Mouse (Mus musculus): ENCODE results near the gene Tbc1d23.
"Not testable (repeated sequence)": the region's sequence is repeated elsewhere in the genome, so short reads cannot be mapped to it uniquely, and the experiment has no call there.

The Tbc1d23 gene

DNA sequence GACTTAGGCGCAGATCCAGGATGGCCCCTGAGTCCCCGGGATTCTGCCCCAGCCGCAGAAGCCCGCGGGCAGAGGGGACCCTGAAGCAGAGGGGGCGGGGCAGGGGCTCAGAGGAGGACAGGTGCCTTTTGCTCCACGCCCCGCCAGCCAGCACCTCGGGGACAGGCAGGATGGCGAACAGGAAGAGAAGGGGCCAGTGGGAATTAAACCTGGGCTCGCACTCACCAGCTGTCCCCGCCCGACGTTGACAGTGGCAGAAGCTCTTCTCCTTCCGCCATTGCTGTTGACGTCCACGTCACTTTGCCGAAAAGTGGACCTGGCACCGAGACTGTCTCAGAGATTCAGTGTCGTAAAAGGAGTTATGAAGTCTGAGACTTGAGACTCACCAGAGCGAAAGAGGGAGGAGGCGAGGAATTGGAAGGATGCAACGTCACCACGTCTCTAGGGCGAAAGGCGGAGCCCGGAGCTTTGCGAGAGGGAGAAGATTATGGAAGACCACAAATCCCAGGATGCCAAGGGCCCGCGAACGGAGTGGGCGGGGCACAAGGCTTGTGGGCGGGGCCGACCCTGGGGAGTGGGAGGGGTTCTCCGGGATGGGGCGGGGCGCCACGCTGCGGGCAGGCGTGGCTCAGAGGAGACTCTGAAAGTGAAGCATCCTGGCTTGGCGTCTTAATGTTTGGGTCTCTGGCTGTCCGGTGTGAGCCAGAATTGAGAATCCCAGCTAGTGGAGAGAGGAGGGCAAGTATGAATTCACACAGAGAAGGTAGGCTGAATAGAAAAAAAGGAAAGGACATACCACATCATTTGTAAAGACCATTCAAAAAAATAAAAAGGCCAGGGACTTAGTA is at the start of gene Tbc1d23:
Tbc1d23 (minus strand) TSS at position 416 of the 848 bp plus-strand sequence.
- peak; percentile 94 for DNase-seq

DNA sequence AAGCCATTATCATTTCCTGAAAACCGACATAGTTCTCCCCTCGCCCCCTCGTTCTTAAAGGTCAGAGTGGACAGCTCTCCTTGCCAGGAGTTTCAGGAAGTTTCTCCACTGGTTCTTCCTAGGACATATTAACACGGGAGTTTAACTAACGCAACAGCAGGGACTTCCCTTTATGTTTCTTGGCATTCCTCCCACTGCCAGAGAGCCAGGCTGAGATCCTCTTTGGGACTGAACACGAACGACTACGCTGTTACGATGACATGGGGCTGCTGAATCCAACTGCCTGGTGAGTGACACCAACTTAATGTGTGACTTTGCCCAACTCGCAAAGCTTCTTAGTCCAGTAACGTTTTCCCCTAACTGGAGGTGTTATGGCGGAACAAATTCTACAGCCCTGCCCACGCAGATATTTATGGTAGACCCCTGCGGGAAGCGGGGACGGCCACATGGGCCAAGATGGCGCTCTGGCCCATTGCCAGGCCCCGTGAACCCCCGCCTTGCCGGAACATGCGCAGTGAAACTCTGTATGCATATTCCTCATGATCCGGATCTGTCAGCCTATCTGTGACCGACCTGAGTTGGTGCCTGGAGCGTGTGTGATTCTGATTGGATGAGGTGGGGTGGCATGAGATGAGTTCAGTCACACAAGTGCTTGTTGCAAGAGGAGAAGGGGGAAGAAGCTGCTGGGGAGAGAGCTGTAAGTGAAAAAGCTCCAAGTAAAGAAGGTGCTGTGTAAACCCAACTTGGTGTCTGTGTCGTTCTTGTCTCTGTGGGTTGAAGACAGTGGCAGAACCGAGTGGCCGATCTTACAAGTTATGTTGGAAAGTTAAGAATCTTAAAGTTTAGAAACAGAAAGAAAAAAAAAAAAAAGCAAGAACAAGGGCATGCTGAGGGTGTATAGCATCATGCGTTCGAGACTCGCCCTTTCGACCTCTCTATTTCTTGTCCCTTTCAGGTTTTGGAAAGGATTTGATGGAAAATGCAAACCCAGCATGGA is 49.2 kb upstream of the Tbc1d23 start:
- DNase-seq: peak; percentile 21

DNA sequence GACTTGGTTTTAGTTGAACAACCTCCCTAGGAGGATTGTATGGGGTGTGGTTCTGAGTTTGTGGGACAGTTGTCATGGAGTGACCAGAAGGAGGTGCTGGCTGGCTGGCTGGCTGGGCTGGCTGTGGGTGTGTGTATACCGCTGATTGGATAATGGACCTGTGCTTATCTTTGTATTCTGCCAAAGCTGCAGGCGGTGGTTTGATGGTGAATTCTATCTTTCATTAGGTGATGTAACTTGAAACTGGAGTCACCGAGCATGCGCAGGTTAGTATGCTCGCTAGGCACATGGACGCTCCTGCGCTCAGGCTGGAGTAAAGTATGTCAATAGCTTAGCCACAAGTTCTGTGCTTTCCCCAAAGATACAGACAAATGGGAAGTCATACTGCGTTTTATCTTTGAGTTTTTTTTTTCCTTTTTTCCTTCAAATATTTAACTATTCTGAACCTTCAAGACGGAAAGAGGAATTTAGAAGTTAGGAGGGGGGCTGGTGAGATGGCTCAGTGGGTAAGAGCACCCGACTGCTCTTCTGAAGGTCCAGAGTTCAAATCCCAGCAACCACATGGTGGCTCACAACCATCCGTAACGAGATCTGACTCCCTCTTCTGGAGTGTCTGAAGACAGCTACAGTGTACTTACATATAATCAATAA is 47.8 kb upstream of the Tbc1d23 start:
- DNase-seq: no peak

DNA sequence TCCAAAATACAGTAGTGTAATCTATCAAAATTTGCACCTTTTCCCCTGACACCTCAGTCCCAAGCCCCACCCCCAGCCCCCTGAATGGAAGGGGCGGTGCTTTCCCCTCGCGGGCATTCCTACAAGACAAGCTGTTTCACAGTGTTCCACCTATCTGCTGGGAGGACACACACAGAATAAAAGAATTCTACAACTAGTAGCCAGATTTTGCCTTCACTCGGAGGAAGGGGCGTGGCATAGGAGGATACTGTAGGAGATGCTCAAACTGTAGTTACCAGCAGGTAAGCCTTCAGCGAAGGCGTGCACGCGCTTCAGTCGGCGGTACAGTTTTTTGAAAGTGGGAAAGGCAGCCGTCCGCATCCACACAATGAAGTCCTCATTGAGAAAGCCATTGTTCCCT is 38.4 kb upstream of the Tbc1d23 start:
- no peak for DNase-seq

DNA sequence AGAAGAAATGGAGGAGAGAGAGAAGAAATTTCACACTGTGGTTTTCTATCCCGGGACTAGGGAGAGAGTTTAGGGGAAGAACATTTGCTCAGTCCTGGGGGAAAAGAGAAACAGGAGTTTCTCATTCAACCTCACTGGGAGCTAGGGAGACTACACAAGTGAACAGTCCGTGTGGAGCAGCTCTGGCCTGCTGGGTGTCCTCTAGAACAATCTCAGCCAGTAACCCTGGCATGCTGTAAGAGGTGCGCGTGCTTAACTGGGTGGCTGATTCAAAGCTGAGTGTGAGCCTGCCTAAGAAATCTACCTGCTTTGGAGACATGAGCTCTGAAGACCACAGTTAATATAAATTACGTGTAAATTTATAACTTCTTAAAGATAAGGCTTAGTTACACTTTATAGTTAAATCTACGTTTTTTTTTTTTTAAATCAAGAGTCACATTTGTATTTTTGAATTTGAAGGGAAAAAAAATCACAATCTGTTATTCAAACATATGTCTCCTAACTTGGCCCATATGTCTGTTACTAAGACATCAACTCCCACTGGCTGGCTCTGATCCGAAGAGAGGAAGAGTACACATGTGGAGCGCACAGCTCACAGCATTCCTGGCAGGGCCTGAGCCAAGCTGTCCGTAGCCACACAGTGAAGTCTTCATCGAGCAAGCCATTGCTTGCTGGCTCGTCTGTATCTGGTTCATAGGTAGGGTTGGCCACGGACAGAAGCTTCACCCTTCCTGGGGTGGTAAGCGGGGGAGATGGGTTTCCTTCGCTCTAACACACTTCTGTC is 36.9 kb upstream of the Tbc1d23 start:
- DNase-seq: no peak

DNA sequence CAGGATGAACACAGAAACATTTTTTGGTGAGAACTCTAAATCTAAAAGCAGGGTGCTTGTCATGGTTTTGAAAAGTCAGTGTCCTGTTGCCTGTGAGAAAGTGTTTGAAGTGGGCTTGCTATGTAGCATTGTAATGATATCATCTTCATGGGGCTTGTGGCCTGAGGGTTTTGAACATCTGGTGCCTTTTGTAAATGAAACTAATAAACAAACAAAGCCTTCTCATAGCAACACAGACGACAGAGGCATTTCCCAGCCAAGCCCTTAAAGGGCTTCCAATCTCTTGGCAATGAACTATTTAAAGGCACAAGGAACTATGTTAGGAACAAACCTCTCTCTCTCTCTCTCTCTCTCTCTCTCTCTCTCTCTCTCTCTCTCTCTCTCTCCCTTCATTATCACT is 35.8 kb upstream of the Tbc1d23 start:
- no peak for DNase-seq

DNA sequence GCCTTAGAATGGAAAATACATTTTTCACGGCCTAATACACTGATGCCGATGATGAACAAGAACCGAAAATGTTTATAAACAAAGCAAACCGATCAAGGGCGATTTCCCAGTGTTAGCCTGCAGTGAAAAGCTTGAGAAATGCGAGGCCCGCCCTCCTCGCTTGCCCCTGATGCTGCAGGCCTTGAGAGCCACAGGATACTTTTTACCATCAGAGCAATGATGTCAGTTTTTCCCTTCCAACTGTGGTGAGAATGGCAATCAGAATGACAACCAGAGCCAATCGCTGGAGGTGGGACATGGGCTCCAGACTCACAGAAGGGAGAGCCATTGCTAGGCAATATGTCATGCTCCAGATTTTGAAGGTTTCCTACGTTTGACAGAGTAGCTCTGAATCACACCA is 28.8 kb upstream of the Tbc1d23 start:
- no peak for DNase-seq

DNA sequence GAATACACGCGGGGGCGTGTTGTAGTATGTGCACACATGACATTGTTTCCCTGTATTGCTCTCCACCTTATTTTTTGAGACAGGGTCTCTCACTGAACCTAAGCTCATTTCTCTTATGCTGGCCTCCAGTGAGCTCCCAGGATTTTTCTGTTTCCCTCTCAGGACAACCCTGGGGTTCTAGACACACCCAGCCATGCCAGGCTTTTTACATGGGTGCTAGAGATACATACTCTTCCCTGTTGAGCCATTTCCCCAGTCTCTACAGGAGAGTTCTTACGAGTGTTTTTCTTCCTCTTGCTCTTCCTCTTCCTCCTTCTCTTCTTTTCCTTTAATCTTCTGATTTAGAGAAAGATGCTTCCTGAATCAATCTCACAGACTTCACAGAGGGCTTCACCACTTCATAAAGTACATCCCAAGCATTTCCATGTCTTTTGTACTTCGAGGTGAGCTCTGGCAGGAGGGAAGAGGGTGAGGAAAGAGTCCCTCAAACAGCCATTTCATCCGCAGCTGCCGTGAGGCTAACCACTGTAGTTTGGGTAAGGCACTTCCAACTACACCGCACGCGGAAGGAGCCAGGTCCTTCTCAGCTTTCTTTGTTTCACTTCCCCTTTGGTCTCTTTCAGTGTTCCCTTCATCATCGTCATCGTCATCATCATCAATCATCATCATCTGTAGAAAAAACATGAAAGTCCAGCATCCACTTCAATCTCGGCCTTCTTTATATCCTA is 28.2 kb upstream of the Tbc1d23 start:
- DNase-seq: no peak

DNA sequence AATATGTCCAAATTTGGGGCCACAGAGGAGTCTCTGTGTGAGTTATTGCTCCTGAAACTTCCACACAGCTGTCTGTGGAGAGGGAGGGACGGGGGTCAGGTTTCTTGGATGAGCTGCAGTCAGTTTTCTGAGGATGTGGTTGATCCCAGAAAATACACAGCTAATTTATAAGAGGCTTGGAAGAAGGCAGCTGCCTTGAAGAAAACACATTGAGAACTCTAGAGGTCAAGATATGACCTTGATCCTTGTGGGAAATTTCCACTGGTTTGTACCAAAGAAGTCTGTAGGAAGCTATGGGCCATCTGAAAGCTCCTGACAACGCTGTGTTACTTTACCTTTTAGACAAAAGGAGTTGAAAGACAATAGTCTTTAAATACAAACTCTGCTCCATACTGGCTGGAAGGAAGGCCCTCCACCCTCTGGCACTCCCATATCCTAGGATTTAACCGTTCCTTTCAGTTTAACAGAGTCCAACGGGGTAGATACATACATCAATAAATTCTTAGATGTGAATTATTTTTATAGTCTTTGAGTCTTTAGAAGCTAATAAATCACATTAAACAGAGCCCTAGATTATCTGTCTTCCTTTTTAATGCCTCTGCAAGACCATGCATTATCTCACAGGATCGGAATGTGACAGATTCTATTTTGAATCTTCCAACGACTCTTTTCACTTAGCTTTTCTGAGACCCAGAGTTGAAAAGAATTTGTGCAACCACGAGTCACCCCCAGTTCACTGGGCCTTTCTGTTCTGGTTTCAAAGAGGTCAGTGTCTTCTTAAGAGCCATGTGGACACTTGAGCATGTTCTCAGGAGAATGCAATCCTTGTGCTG is 20.5 kb upstream of the Tbc1d23 start:
- DNase-seq: no peak

DNA sequence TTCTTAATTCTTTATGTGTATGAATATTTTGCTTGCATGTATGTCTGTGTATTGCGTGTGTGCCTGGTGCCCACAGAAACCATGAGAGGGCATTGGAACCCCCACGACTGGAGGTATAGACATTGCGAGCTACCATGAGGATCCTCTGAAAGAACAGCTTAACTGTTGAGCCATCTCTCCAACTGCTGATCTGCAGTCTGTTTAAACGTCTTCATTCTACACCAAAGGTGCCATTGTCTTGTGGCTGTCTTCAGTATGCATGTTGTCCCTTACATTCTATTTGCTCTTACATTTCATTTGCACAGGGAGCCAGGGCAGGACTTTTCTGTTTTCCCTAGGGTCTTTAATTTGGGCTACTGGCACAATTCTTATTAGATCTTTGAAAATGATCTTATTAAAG is 19.7 kb upstream of the Tbc1d23 start:
- no peak for DNase-seq

DNA sequence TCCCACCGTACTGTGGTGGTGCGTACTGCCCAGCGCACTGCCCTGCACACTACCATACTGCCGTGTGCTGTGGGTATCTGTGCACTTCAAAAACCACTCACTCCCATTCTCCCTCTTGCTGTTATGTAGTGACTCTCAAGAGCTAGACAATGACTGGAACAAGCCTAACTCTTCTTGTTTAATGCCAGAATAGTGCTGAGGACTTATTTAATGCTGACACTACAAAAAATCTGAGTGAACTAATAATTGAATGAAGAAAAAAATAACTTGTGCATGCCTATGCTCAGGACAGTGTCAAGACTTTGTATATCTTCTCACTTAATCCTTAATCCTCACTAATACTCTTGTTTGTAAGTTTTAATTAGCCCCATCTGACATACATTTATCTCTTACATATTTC is 16.2 kb upstream of the Tbc1d23 start:
- DNase-seq: no peak

DNA sequence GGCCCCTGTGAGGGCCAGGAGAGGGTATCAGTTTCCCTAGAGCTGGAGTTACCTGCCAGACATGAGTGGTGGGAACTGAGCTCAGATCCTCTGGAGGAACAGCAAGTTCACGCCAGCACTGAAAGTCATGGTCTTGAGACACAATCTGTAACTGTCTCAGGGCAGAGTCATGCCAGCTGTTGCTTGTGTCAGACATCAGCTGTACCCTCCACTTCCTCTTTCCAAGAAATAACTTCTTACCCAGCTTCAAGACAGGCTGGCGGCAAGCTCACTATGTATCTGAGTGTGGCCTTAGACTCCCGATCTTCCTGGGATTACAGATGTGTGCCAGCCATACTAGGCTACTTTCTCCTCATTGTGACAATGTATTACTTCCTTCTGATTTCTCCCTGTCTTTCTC is 15.3 kb upstream of the Tbc1d23 start:
- no peak for DNase-seq

DNA sequence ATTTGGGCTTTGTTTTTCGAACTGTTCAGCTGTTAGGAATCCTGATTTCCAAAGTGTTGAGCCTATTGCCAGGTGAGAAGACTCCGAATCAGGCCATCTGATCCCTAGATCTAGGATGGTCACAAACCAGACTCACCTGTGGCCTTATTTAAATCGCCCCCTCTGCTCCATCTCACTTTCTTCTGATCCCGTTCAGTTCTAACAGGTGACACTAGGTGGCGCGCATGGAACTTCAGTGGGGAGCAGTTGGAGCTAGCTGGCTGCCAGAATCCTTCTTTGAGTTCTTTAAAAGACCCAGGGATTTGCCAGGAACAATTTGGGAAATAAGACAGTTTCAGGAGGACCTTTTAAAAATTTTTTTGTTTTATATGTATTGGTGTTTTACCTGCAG is 12.5 kb upstream of the Tbc1d23 start:
- DNase-seq: peak; percentile 38

DNA sequence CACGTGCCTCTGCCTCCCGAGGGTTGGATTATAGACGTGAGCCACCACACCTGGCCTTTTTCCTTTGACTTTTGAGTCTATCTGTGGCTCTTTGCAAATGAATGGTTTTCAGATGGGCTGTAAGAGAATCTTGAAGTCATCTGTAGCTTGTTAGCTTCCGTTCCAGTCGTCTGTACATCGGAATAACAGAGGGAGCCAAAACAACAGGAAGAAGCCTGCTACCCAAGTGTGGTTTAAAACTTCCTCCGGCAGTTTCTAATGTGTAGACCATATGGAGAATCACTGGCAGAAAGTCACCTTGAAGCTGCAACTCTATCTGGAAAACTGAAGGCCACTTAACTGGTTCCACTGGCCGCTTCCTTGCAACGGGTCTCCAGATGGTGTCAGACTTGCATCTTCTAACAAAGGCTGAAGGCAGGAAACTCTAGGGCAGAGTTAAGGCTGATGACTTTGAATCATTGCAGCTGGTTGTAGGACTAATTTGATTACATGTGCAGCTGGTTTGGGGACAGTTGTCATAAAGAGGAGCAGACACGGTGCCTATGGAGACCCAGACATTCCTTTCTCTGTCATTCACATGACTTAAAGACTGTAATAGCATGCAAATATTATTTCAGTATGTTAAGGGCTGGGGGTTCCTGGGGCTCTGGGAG is 12.0 kb upstream of the Tbc1d23 start:
- no peak for DNase-seq

DNA sequence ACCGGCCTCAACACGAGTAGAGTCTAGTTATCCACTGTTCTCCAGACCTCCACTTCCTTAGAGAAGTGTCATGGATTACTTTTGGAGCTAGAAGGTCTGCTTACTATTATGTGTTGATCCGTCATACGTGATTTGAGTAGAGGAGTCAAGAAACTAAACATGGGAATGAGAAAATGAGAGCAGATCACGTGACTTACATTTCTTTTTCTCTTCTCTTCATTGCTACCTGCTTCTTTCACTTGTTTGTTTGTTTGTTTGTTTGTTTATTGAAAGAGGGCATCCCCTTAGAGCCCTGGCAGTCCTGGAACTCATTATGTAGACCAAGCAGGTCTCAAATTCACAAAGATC is 11.5 kb upstream of the Tbc1d23 start:
- no peak for DNase-seq

DNA sequence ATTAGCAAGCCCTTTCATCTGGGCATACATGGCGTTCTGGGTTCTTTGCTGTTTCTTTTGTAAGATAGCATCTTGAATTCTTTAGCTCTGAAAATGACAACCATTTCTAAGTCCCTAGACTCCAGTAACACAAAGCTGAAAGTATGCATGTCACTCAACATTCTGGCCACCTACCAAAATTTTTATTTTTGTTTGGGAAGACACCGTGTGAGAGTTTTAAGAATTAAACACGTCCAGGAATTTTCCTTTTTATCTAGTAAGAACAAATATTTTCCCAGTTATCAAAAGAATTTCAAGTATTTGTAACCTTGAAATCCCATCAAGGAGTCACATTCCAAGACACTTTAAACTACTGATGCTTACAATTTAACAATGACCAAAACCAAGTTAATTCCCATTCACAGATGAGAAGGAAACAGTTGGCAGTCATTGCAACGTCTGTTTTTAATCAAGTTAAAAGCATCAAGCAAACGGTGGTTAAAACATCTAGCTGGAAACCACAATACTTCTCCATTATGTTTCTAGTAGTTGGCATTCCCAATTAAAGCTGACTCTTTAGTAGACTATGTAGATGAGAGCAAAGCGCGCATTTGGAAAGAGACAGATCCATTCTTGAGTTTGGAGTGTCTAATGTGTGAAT is 4.7 kb upstream of the Tbc1d23 start:
- no peak for DNase-seq

DNA sequence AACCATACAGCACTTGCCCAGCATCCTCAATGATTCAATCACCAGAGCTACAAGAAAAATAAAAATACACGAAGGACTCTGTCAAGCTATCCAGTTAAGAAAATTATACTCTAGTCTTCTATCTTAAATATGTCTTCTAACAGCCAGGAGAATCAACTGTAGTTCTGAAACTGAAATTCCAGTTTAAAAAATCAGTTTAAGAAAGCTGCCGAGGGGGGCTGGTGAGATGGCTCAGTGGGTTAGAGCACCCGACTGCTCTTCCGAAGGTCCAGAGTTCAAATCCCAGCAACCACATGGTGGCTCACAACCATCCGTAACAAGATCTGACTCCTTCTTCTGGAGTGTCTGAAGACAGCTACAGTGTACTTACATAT is 620 bp upstream of the Tbc1d23 start:
- not testable (repeated sequence) for DNase-seq

DNA sequence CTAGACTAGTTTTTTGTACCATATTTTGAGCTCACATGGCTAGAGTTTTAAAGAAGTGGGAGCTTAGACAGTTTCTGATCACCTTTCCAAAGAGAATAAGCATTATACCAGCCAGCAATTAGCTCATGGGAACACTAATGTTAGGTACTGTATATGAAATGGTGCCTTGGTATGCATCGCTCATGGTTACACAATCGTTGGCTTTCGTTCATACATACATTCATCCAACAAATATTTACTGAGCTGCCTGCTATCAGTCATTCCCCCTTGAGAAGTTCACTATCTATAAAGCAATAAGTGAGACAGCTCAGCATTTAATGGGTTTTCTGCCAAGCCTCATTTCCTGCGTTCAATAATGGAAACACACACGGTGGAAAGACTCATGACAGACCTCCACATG is 4.9 kb downstream of the Tbc1d23 start:
- no peak for DNase-seq

DNA sequence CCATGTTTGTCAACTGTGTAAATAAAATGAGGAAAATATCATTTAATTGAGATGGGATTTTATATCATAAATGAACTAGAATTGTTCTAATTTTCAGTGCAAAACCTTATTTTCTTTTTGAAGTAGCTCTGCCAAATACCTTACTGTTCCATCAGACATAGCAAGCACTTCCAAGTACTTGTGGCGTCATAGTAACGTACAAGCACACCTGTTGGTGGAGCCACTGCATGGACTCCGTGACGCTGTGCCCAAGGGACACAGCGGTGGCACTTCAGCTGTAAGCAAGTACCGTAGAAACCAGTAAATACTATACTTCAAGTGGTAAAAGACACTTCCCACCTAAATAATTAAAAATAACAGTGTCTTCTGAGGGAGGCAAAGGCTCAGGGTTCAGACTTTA is 10.9 kb downstream of the Tbc1d23 start:
- DNase-seq: no peak

DNA sequence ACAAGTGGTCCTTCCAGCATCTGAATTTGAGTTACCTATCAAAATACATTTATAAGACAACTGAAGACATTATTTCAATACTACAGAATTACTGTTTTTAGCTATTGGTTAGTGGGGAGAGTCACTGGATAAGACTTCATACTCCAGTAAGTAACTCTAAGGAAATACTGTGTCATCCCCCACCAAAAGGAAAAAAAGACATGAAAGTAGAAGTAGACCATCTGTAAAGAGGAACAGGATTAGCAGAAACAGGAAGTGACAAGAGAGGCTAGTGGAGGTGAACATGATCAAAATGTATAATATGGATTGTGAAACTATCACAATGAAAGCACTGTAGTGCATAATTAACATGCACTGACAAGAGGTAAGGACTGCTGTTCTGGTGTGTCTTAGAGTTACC is 15.3 kb downstream of the Tbc1d23 start:
- no peak for DNase-seq
